Mouse (Mus musculus): ENCODE data around the gene Sorcs2.

DNA sequence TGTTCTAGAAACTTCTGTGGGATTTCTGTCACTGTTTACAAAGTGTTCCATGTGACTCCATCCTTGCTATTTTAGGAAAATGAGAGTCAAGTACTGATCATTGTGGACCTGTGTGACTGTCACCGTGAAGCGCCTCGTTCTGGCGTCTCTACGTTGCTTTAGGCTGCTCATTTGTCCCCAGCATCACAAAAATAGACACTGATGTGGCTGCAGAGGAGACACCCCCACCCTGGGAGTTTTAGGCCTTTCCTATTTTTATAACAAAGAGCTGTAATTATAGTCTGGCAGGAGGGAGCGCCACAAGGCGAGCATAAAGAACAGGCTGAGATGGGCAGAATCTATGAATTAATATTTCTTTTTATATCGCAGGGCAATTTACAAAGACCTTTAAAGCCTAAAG lies 412.3 kb downstream of the Sorcs2 start:
- no peak for TF ChIP-seq CTCF (conservative IDR thresholded peaks at IDR 0.05 in 1 of 2, IDR thresholded peaks at IDR 0.05 in 1 of 2; ENCODE audit: low read depth in 2 of 2, low read length in 2 of 2)
- no peak for TF ChIP-seq ETS1 (conservative IDR thresholded peaks at IDR 0.05; ENCODE audit: low read depth, low read length)
- TF ChIP-seq CHD1 (IDR thresholded peaks at IDR 0.05; ENCODE audit: low read depth, low read length): no peak
- TF ChIP-seq NRF1 (IDR thresholded peaks at IDR 0.05; ENCODE audit: low read depth, low read length): no peak
- no peak for TF ChIP-seq POLR2A (IDR thresholded peaks at IDR 0.05; ENCODE audit: low read depth, low read length)
- no peak for TF ChIP-seq SMC3 (IDR thresholded peaks at IDR 0.05; ENCODE audit: low read depth, low read length)
- TF ChIP-seq MEF2A (IDR thresholded peaks at IDR 0.05; ENCODE audit: borderline replicate concordance, low read depth, low read length): no peak
- TF ChIP-seq RAD21 (IDR thresholded peaks at IDR 0.05; ENCODE audit: low read depth, low read length): no peak
- no peak for TF ChIP-seq RCOR1 (conservative IDR thresholded peaks at IDR 0.05; ENCODE audit: low read depth, low read length)

All from CH12.LX (cell line).